Mouse (Mus musculus) layer of hippocampus, adult 18-20 months (tissue): ENCODE results near the gene Rhog. TPM values are rescaled to one million over a fixed set of nuclear protein-coding genes. Genes with fewer than 3 reads are reported as not detected.
A peak's percentile ranks its signal among the peaks of the same experiment; 100 is the strongest.
"Not testable (repeated sequence)": the region's sequence is repeated elsewhere in the genome, so short reads cannot be mapped to it uniquely, and the experiment has no call there.

Experiments used
- DNase-seq, 2 experiments: peaks; one replicate each; pipeline ENCODE4 v3.0.0; 2022; ENCODE audit warnings: low spot score in 2 of 2
- long read RNA-seq: library from polyadenylated mRNA; stranded (forward); transcript quantifications from one replicate; pipeline ENCODE4 v2.0.0, GENCODE M21; 2021
- total RNA-seq, 2 experiments: library from RNA; stranded (reverse); gene quantifications; 2 replicates each; pipeline ENCODE4 v1.2.3; 2021

The Rhog gene
- 10 to 100 TPM; 27.8 to 32.9 TPM for total RNA-seq
- long read RNA-seq, transcript Rhog-201 (2 exons, 1,269 nt), result major isoform, 10 of 12 reads
- long read RNA-seq, partial matches to known transcripts, result 2 of 12 reads
- long read RNA-seq, other reads (novel, unspliced or antisense), result 0 of 12 reads

GRCm38 (mm10) chr7:102255954-102256353 is at the start of gene Rhog:
Rhog (minus strand) TSS chr7:102256054.
- DNase-seq, result no peak

GRCm38 (mm10) chr7:102305596-102305995 is 49.7 kb upstream of the Rhog start:
- no peak for DNase-seq

- no peak for DNase-seq
Measured at GRCm38 (mm10) chr7:102302471-102302870, 46.6 kb upstream of the Rhog start.

GRCm38 (mm10) chr7:102300761-102301160 is 44.9 kb upstream of the Rhog start:
- DNase-seq, result no peak

- DNase-seq, result no peak
Measured at GRCm38 (mm10) chr7:102293234-102293633, 37.4 kb upstream of the Rhog start.

- no peak for DNase-seq
Measured at GRCm38 (mm10) chr7:102292228-102292627, 36.4 kb upstream of the Rhog start.

- no peak for DNase-seq
Measured at GRCm38 (mm10) chr7:102289466-102289865, 33.6 kb upstream of the Rhog start.

GRCm38 (mm10) chr7:102282261-102282660 is 26.4 kb upstream of the Rhog start:
- peak in 1 of 2 experiments; percentile 11 for DNase-seq

GRCm38 (mm10) chr7:102281403-102281802 is 25.5 kb upstream of the Rhog start:
- DNase-seq, result no peak

GRCm38 (mm10) chr7:102272422-102272948 is 16.6 kb upstream of the Rhog start:
- DNase-seq, result no peak

- DNase-seq, result no peak
Measured at GRCm38 (mm10) chr7:102268395-102268748, 12.5 kb upstream of the Rhog start.

GRCm38 (mm10) chr7:102267601-102268394 is 11.9 kb upstream of the Rhog start, which contains the start of gene Stim1:
Stim1 (plus strand) TSS chr7:102267806.
- DNase-seq, result peak in 1 of 2 experiments; percentile 38

GRCm38 (mm10) chr7:102267113-102267579 is 11.3 kb upstream of the Rhog start:
- DNase-seq, result peak; percentile 91 to 96

GRCm38 (mm10) chr7:102266401-102267042 is 10.7 kb upstream of the Rhog start:
- DNase-seq, result no peak

- DNase-seq, result not testable (repeated sequence)
Measured at GRCm38 (mm10) chr7:102266021-102266400, 10.2 kb upstream of the Rhog start.

- no peak for DNase-seq
Measured at GRCm38 (mm10) chr7:102263020-102263419, 7.2 kb upstream of the Rhog start.

GRCm38 (mm10) chr7:102260518-102260917 is 4.7 kb upstream of the Rhog start:
- no peak for DNase-seq

- no peak for DNase-seq
Measured at GRCm38 (mm10) chr7:102259716-102260479, 4.0 kb upstream of the Rhog start.

- no peak for DNase-seq
Measured at GRCm38 (mm10) chr7:102258753-102259152, 2.9 kb upstream of the Rhog start.

GRCm38 (mm10) chr7:102258189-102258588 is 2.3 kb upstream of the Rhog start:
- DNase-seq, result peak; percentile 64 to 87

GRCm38 (mm10) chr7:102256636-102257035 is 782 bp upstream of the Rhog start:
- no peak for DNase-seq
